Mouse (Mus musculus) CD4-positive naive resting alpha-beta T cell, adult 76 days (primary cell): ENCODE measurements around the gene Olfr1137. TPM values are rescaled to one million over a fixed set of nuclear protein-coding genes. Genes with fewer than 3 reads are reported as not detected.

Experiments
- total RNA-seq: library from RNA; stranded (reverse); gene quantifications from one replicate; pipeline ENCODE4 v1.2.4, GENCODE M21; 2023

The Olfr1137 gene
- not detected for total RNA-seq

GRCm38 (mm10) chr2:87713079-87713478 lies at the start of gene Olfr1137:
Gene Olfr1137 (minus strand): TSS chr2:87713179.

DNA sequence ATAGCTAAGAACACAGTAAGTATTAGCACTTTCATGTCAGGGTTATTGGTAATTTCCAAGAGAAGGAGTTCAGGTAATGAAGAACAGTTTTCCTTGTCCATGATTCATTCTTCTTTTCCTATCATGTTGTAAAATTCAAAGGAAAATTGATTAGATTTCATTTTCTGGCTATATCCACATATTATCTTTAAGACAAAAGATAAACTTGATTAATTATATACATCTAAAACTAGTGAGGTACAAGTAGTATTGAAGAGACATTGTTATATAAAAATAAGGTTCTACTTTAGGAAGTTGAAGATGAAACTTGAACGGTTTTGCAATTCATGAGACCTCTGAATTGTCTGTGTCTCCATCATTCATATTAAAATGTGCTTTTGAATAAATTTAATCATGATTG lies 40.9 kb upstream of the Olfr1137 start, which contains the start of gene Olfr1141:
Gene Olfr1141, minus strand, starts transcription at position 101 of the 400 bp plus-strand sequence.

DNA sequence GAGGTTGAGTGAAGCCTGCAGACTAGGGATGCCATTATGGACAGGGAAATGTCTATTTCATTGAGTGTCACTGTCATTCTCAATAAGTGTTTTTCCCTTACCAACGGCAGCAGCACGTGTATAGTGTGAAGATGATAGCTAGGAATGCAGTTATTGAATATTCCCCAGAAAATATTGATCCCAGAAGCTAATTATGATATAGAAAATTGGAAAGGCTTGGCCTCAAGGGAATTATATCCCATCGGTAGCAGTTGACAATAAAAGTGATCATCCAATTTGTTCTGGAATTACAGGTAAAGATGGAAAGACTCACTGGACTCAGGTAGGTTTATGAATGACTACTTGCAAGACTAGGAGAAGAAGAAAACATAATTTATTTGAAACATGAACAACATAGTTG lies 30.5 kb upstream of the Olfr1137 start, which contains the start of gene Olfr1140:
Gene Olfr1140, plus strand, starts transcription at position 301 of the 400 bp plus-strand sequence.

DNA sequence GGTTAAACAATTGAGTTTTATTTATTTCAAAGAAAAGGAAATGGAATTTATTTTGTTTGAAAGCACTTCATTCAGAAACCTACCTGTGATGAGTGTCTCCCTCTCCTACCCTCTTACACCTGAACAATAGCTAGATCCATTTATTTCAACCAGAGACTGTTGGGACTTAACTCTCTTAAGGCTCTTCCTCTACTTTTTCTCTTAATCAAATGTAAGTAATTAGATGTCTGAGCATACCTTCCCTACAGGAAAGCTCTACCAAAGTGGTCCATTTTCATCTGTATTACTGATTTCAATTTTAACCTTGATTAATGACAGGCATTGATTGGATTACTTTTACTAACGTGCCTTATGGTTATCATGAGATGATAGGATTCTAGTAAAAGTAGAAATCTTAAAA lies 26.9 kb upstream of the Olfr1137 start, which contains the start of gene Olfr1138:
Gene Olfr1138, minus strand, starts transcription at position 101 of the 400 bp plus-strand sequence.

GRCm38 (mm10) chr2:87693847-87694246 lies 19.1 kb downstream of the Olfr1137 start, which contains the start of gene Olfr1136:
Gene Olfr1136 (minus strand): TSS chr2:87693947.

GRCm38 (mm10) chr2:87673564-87673963 lies 39.4 kb downstream of the Olfr1137 start, which contains the start of gene Olfr1135:
Gene Olfr1135 (minus strand): TSS chr2:87673664.

Other genes with a start within 250 kb of the Olfr1137 start
- gene Pramel7, start 216.1 kb downstream of the Olfr1137 start, total RNA-seq: not detected
- not detected for gene Pramel6, start 206.6 kb downstream of the Olfr1137 start, total RNA-seq
- not detected for gene Olfr153, start 181.4 kb downstream of the Olfr1137 start, total RNA-seq
- gene Olfr1128, start 167.6 kb downstream of the Olfr1137 start, total RNA-seq: not detected
- gene Olfr1129, start 139.3 kb downstream of the Olfr1137 start, total RNA-seq: not detected
- not detected for gene Olfr1130, start 107.0 kb downstream of the Olfr1137 start, total RNA-seq
- gene Olfr1131, start 86.1 kb downstream of the Olfr1137 start, total RNA-seq: not detected
- gene Olfr1132, start 75.6 kb downstream of the Olfr1137 start, total RNA-seq: not detected
- not detected for gene Olfr1133, start 65.8 kb downstream of the Olfr1137 start, total RNA-seq
- not detected for gene Olfr1134, start 54.7 kb downstream of the Olfr1137 start, total RNA-seq
- not detected for gene Olfr1135, start 39.5 kb downstream of the Olfr1137 start, total RNA-seq
- not detected for gene Olfr1136, start 19.2 kb downstream of the Olfr1137 start, total RNA-seq
- not detected for gene Olfr1138, start 26.8 kb upstream of the Olfr1137 start, total RNA-seq
- gene Olfr1140, start 30.6 kb upstream of the Olfr1137 start, total RNA-seq: not detected
- not detected for gene Olfr1141, start 40.8 kb upstream of the Olfr1137 start, total RNA-seq
- gene Olfr152, start 66.3 kb upstream of the Olfr1137 start, total RNA-seq: not detected
- not detected for gene Olfr1143, start 87.4 kb upstream of the Olfr1137 start, total RNA-seq
- gene Olfr1145, start 96.6 kb upstream of the Olfr1137 start, total RNA-seq: not detected
- gene Olfr1148, start 117.4 kb upstream of the Olfr1137 start, total RNA-seq: not detected
- gene Olfr1150-ps1, start 130.8 kb upstream of the Olfr1137 start, total RNA-seq: not detected
- gene Olfr1151, start 142.7 kb upstream of the Olfr1137 start, total RNA-seq: not detected
- gene Olfr1152, start 153.3 kb upstream of the Olfr1137 start, total RNA-seq: not detected
- gene Olfr1153, start 181.8 kb upstream of the Olfr1137 start, total RNA-seq: not detected
- gene Olfr1154, start 192.0 kb upstream of the Olfr1137 start, total RNA-seq: not detected
- gene Olfr1155, start 232.0 kb upstream of the Olfr1137 start, total RNA-seq: not detected
- gene Olfr1156, start 239.9 kb upstream of the Olfr1137 start, total RNA-seq: not detected